Mouse (Mus musculus) kidney, postnatal 0 days (tissue): Measurements from ENCODE around the gene Ptgr1. TPM values are rescaled to one million over a fixed set of nuclear protein-coding genes. Genes with fewer than 3 reads are reported as not detected.

ENCODE experiments used
- ATAC-seq: fragments of 200-750 bp; cut with Nextera tagmentation; replicated peaks from 2 replicates; pipeline ENCODE4 v1.8.0; 2017; ENCODE audit warnings: low read depth, moderate number of reproducible peaks, moderate TSS enrichment, moderate library complexity; ENCODE audit not compliant: low FRiP score
- DNase-seq: peaks from one replicate; pipeline ENCODE4 v3.0.0-alpha.2; 2016; ENCODE audit warnings: low spot score
- H3K27ac ChIP-seq: fragments of 300-500 bp; sonication (generic); 2 replicates; pipeline ENCODE4 v1.5.1; 2014; ENCODE audit warnings: mild to moderate bottlenecking
- H3K27me3 ChIP-seq: fragments of 300-500 bp; sonication (generic); 2 replicates; pipeline ENCODE4 v1.6.1; 2014; ENCODE audit warnings: low read length, mixed read lengths; ENCODE audit not compliant: insufficient read depth
- H3K36me3 ChIP-seq: fragments of 300-500 bp; sonication (generic); 2 replicates; pipeline ENCODE4 v1.6.1; 2014; ENCODE audit warnings: low read length, mixed read lengths; ENCODE audit not compliant: insufficient read depth
- H3K4me1 ChIP-seq: fragments of 300-500 bp; sonication (generic); replicated peaks from 2 replicates; pipeline ENCODE4 v1.6.1; 2014; ENCODE audit warnings: antibody characterized with exemption, low read length, mixed read lengths; ENCODE audit not compliant: insufficient read depth
- H3K4me2 ChIP-seq: fragments of 300-500 bp; sonication (generic); 2 replicates; pipeline ENCODE4 v1.6.1; 2014; ENCODE audit warnings: mild to moderate bottlenecking, low read length, moderate library complexity, mixed read lengths
- H3K4me3 ChIP-seq: fragments of 300-500 bp; sonication (generic); replicated peaks from 2 replicates; pipeline ENCODE4 v1.5.1; 2014; ENCODE audit warnings: low read depth, low read length
- H3K9ac ChIP-seq: fragments of 300-500 bp; sonication (generic); 2 replicates; pipeline ENCODE4 v1.6.1; 2014; ENCODE audit warnings: low read depth, low read length
- H3K9me3 ChIP-seq: fragments of 300-500 bp; sonication (generic); replicated peaks from 2 replicates; pipeline ENCODE4 v1.6.1; 2016; ENCODE audit warnings: low read length, inconsistent platforms, mixed read lengths
- CTCF ChIP-seq: IDR thresholded peaks from 2 replicates; pipeline ENCODE4 v1.5.1; 2016; ENCODE audit warnings: antibody characterized with exemption, low read depth, mild to moderate bottlenecking, moderate library complexity
- WGBS: fragments of 180-500 bp; shearing (Covaris S2); extraction: QIAGEN DNeasy Blood & Tissue Kit; methylation state at CpG from one replicate; pipeline ENCODE4 v1.1.7; 2014; 5-methylcytosine and 5-hydroxymethylcytosine counted together
- polyA plus RNA-seq: library from polyadenylated mRNA; unstranded; fragments of >200 nt; fragmentation: Nextera tagmentation; extraction: Ambion mirVana; gene quantifications from 2 replicates; pipeline ENCODE4 v1.2.1, GENCODE M21; 2015

Gene Ptgr1
- polyA plus RNA-seq, 1 experiment from 2014 or later, result 20.6 TPM

DNA sequence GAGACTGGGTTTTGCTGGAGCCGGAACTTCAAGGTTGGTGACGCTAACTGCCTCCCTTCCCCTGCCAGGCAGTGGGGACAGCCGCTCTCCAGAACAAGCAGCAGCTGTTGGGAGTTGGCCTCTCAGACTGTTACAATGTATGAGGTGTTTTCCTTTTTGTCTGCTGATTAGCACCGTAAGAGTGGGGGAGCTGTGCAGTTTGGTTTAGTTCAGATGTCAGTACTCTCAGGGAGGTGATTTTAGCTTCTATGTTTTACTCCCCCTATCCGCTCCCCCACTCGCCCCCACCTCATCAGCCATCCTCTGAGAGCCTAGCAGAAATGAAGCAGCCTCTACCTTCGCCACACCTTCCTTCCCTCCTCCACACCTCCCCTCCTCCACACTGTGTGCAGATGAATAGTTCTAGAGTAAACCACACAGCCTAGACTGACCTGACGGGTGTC is 8.4 kb upstream of the Ptgr1 start:
- ATAC-seq (peak; percentile 71), DNase-seq (peak; percentile 71)
- no peaks in the 10 kb centered on the region for H3K9me3 ChIP-seq
- no peak overlapping the region for H3K9ac ChIP-seq
- H3K4me1 ChIP-seq, result no peaks in the 10 kb centered on the region
- H3K4me2 ChIP-seq, result peak overlapping the region; percentile 14; the same call in 1 of the 2 replicates
- no peaks in the 10 kb centered on the region for H3K36me3 ChIP-seq
- H3K27me3 ChIP-seq, result no peaks in the 10 kb centered on the region
- no peak overlapping the region for H3K27ac ChIP-seq
- WGBS, result 25% methylated on average over 8 of the region's 8 CpGs
- TF ChIP-seq CTCF, result no peak
- H3K4me3 ChIP-seq, result no peak overlapping the region

DNA sequence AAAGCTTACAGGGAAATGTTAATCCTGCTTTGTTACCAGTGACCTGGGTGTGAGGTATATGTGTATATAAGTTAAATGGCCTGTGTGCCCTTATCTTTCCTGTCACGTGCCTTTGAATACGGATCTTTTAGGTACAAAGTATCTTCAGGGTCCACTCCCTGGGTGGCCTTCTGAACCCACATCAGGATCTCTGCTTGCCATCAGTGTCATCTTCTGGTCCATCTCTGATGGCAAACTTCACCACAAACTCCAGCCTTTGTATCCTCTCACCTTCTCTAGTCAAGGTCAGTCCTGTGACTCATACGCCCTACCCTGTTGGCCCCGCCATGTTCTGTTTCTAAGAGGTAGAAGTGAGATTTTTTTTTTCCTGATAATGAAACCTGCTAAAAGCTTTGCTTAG is 7.8 kb upstream of the Ptgr1 start, which contains the start of gene Dnajc25:
Gene Dnajc25, plus strand, starts transcription at position 301 of the 400 bp plus-strand sequence.
- H3K9ac ChIP-seq, result no peak within 1 kb of the TSS
- 64% methylated on average over 4 of the region's 4 CpGs for WGBS
- no peak within 1 kb of the TSS for H3K27ac ChIP-seq
- TF ChIP-seq CTCF, result no peak
- H3K4me2 ChIP-seq, result peak within 1 kb of the TSS; percentile 14; the same call in 1 of the 2 replicates
- no peak for DNase-seq
- H3K36me3 ChIP-seq, result no peaks in the 10 kb centered on the region
- no peak within 1 kb of the TSS for H3K4me3 ChIP-seq
- H3K4me1 ChIP-seq, result no peaks in the 10 kb centered on the region
- H3K9me3 ChIP-seq, result no peaks in the 10 kb centered on the region
- no peak for ATAC-seq
- H3K27me3 ChIP-seq, result no peaks in the 10 kb centered on the region

DNA sequence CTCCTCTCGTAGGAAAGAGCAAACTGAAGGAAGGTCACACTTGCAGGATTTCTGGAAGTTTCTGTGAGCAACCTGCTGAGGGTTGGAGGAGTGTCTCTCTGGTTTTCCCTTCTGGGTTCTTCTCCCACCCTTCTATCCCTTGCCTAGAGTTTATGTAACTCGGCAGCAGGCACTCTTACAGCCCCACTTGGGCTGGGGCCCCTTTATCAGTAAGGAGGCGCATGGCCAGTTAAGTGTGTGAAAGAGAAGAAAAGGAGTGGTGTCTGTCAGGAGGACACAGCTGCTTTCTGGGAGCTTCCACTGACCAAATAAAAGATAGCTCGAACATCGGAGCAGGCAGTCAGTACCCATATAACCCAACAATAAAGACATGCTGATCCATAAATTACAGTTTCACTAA is 5.3 kb upstream of the Ptgr1 start:
- no peaks in the 10 kb centered on the region for H3K9me3 ChIP-seq
- 83% methylated on average over 5 of the region's 5 CpGs for whole genome bisulfite sequencing

DNA sequence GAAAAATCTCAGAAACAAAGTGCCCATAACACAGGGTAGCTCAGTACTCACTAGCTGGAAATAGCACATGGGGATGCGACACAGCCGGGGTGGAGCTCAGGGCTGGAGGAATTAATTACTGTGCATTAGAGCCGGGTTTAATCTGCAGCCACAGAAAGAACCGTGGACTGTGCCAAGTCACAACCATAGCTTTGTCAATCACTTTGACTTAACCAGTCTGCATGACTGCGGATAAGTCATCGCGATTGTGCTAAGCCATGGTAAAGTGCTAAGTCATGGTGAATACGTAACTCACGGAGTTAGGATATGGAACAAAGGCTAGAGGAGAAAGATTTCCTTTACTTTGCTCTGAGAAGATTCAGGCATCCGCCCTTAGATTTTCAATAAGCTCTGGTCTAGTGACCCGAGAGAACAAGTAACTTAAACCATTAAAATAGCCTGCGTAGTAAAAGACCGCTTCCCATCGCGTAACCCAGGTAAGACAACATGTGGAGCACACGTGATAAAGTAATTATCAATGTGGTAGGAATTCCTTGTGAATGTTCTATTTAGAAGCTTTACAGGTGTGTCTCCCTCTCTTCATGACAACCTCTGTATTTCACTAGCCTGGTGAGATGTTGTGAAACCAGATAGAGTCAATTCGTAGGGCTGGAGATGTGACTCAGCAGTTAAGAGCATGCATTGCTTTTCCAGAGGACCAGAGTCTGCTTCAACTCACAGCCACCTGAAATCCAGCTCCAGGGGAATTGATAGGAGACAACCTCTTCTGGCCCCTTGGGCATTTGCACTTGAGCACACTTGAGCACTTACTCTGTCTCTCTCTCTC is 3.9 kb upstream of the Ptgr1 start:
- ATAC-seq (no peak), DNase-seq (no peak)
- Histone ChIP-seq H3K4me3 (no peak overlapping the region), H3K9me3 (no peaks in the 10 kb centered on the region), H3K27ac (no peak overlapping the region), H3K9ac (no peak overlapping the region), H3K4me2 (no peak overlapping the region), H3K4me1 (no peaks in the 10 kb centered on the region), H3K36me3 (no peaks in the 10 kb centered on the region), H3K27me3 (no peaks in the 10 kb centered on the region)
- WGBS, result 80% methylated on average over 17 of the region's 17 CpGs
- no peak for TF ChIP-seq CTCF

More for the DNA sequence above, 5.3 kb upstream of the Ptgr1 start:
- no peak overlapping the region for H3K9ac ChIP-seq
- no peaks in the 10 kb centered on the region for H3K27me3 ChIP-seq
- no peak overlapping the region for H3K4me2 ChIP-seq
- H3K4me1 ChIP-seq, result no peaks in the 10 kb centered on the region
- ATAC-seq, result no peak
- DNase-seq, result no peak
- no peak overlapping the region for H3K27ac ChIP-seq
- H3K4me3 ChIP-seq, result no peak overlapping the region
- H3K36me3 ChIP-seq, result no peaks in the 10 kb centered on the region
- TF ChIP-seq CTCF, result no peak

DNA sequence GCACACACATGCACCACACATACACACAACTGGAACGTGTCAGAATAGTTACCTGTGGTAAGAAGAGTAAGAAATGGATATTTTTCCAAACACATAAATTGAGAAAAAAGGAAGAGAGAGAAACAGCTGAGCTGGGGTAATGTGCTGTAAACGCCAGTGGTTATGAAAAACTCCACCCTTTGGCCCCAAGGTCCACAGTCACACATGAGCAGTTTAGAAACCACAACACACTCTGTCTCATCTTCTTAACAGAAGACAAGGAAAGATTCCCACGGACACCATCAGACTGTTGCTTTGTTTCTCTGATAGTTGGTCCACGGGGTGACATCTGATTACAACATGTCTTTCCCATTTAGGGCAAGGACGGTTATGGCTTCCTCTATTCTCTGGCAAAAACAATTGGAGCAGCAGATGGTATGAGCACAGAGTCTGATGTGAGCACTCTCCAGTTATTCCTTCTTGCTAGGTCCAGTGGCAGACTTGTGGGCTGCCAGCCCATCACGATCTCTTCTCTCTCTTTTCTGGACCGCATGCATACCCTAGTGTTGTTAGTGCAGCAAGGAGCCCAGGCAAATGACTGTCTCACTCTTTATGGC is 2.5 kb upstream of the Ptgr1 start:
- H3K4me1 ChIP-seq, result no peaks in the 10 kb centered on the region
- no peak overlapping the region for H3K4me2 ChIP-seq
- no peak overlapping the region for H3K4me3 ChIP-seq
- no peaks in the 10 kb centered on the region for H3K9me3 ChIP-seq
- no peaks in the 10 kb centered on the region for H3K27me3 ChIP-seq
- H3K36me3 ChIP-seq, result no peaks in the 10 kb centered on the region
- TF ChIP-seq CTCF, result no peak
- H3K27ac ChIP-seq, result no peak overlapping the region
- DNase-seq (no peak), ATAC-seq (no peak)
- no peak overlapping the region for H3K9ac ChIP-seq
- 70% methylated on average over 7 of the region's 7 CpGs for WGBS

DNA sequence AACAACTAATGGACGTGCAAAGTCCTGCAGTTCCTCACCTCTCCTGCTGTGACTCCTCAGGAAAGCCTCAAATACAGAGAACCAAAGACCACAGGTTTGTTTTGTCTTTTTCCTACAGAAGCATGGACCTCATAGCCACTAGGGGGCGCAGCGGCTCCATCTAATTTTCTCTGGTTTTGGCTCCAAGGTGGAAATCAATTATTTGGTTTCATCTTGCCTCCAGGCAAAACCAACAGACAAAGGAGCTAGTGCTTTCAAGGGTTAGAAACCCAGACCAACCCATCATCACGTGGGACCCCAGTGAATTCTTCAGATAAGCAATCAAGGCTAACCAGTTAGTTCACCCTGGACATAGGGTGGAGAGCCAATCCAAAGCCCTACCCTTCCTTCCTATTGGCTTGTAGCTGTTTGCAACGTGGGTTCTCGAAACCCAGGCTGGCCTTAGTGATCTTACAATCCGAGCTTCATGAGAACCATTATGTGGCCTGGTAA is 1.7 kb downstream of the Ptgr1 start:
- Histone ChIP-seq H3K9ac (no peak overlapping the region), H3K27ac (no peak overlapping the region), H3K27me3 (no peaks in the 10 kb centered on the region), H3K4me3 (no peak overlapping the region), H3K4me2 (no peak overlapping the region), H3K9me3 (no peaks in the 10 kb centered on the region), H3K4me1 (no peaks in the 10 kb centered on the region), H3K36me3 (no peaks in the 10 kb centered on the region)
- 13% methylated on average over 7 of the region's 7 CpGs for WGBS
- ATAC-seq, result no peak; the same call in 1 of the 2 replicates
- TF ChIP-seq CTCF, result peak; percentile 92
- DNase-seq, result peak; percentile 86
